Comparison of ENCODE assay signal across 7 mouse cellular contexts in genomic region chr8:47676224-47676623, GRCm38 (mm10). TPM values are rescaled to one million over a fixed set of nuclear protein-coding genes. Genes with fewer than 3 reads are reported as not detected.
DNase-seq lines count a peak whose midpoint lies in the region; ATAC-seq and TF ChIP-seq lines count a peak whose summit lies in the region.

No protein-coding gene starts in this region.

- no peak; the same call in 1 of the 2 replicates for TF ChIP-seq POLR2A in embryonic fibroblast, embryonic 13.5 days (IDR thresholded peaks at IDR 0.05; ENCODE audit: low read depth, low read length)

- H3K4me1 ChIP-seq in lung, embryonic 16.5 days (replicated peaks; ENCODE audit: control insufficient read depth, insufficient read depth, low read length), result peaks cover 6% of the 10 kb centered on the region; the same call in 1 of the 2 replicates
- no peaks in the 10 kb centered on the region for H3K4me1 ChIP-seq in embryonic fibroblast, embryonic 13.5 days (ENCODE audit: control insufficient read depth, insufficient read depth, low read length)
- H3K4me1 ChIP-seq in intestine, postnatal 0 days (replicated peaks; ENCODE audit: control insufficient read depth, insufficient read depth, low read length), result no peaks in the 10 kb centered on the region
- no peaks in the 10 kb centered on the region for H3K4me1 ChIP-seq in neural tube, embryonic 14.5 days (ENCODE audit: control insufficient read depth, insufficient read depth, low read length)

- WGBS in lung, embryonic 16.5 days, result 2% methylated on average over 15 of the region's 15 CpGs
- WGBS in intestine, postnatal 0 days, result 3% methylated on average over 15 of the region's 15 CpGs
- WGBS in neural tube, embryonic 14.5 days, result 2% methylated on average over 15 of the region's 15 CpGs

- 0 out of 2 replicates have a peak, but pooled peaks cover 2% of the 10 kb centered on the region for H3K36me3 ChIP-seq in lung, embryonic 16.5 days (ENCODE audit: control insufficient read depth, insufficient read depth, low read length)
- no peaks in the 10 kb centered on the region; the same call in 1 of the 2 replicates for H3K36me3 ChIP-seq in intestine, postnatal 0 days (ENCODE audit: control insufficient read depth, insufficient read depth)
- H3K36me3 ChIP-seq in neural tube, embryonic 14.5 days (ENCODE audit: control insufficient read depth, insufficient read depth, low read length), result no peaks in the 10 kb centered on the region

- peak overlapping the region; percentile 98 for H3K9ac ChIP-seq in lung, embryonic 16.5 days (ENCODE audit: low read length)
- peak overlapping the region; percentile 83 for H3K9ac ChIP-seq in intestine, postnatal 0 days (ENCODE audit: low read depth, low read length)
- H3K9ac ChIP-seq in neural tube, embryonic 14.5 days (replicated peaks; ENCODE audit: low read depth, low read length), result 0 out of 2 replicates have a peak overlapping the region, but pooled peaks have one; percentile 25

- H3K27me3 ChIP-seq in lung, embryonic 16.5 days (ENCODE audit: control insufficient read depth, insufficient read depth, low read depth, low read length), result no peaks in the 10 kb centered on the region
- no peaks in the 10 kb centered on the region for H3K27me3 ChIP-seq in intestine, postnatal 0 days (replicated peaks; ENCODE audit: control insufficient read depth, insufficient read depth, low read length)
- no peaks in the 10 kb centered on the region for H3K27me3 ChIP-seq in neural tube, embryonic 14.5 days (ENCODE audit: control insufficient read depth, insufficient read depth, low read length)

- peak overlapping the region; percentile 95 for H3K4me3 ChIP-seq in lung, embryonic 16.5 days (ENCODE audit: low read length)
- H3K4me3 ChIP-seq in embryonic fibroblast, embryonic 13.5 days (ENCODE audit: insufficient read depth, low read length), result peak overlapping the region; percentile 77
- peak overlapping the region; percentile 99 for H3K4me3 ChIP-seq in intestine, postnatal 0 days (ENCODE audit: low read depth, low read length)
- H3K4me3 ChIP-seq in neural tube, embryonic 14.5 days (ENCODE audit: low read depth, low read length), result peak overlapping the region; percentile 93

- no peak for DNase-seq in lung, postnatal 4 days
- no peak for DNase-seq in urinary bladder, postnatal 14 days (ENCODE audit: low spot score)

- H3K9me3 ChIP-seq in lung, embryonic 16.5 days (ENCODE audit: control insufficient read depth, low read length), result no peaks in the 10 kb centered on the region
- no peaks in the 10 kb centered on the region for H3K9me3 ChIP-seq in intestine, postnatal 0 days (ENCODE audit: control insufficient read depth)
- no peaks in the 10 kb centered on the region for H3K9me3 ChIP-seq in neural tube, embryonic 14.5 days (ENCODE audit: control insufficient read depth, low read length)

- TF ChIP-seq CTCF in embryonic fibroblast, embryonic 13.5 days (IDR thresholded peaks at IDR 0.05; ENCODE audit: borderline replicate concordance, insufficient read depth, low read length), result no peak
- no peak for TF ChIP-seq CTCF in intestine, postnatal 0 days (IDR thresholded peaks at IDR 0.05; ENCODE audit: low read depth)

- peak overlapping the region; percentile 32; the same call in 1 of the 2 replicates for H3K27ac ChIP-seq in lung, embryonic 16.5 days (ENCODE audit: low read length)
- H3K27ac ChIP-seq in embryonic fibroblast, embryonic 13.5 days (ENCODE audit: insufficient read depth, low read length), result peak overlapping the region; percentile 90; the same call in 1 of the 2 replicates
- H3K27ac ChIP-seq in intestine, postnatal 0 days (ENCODE audit: low read depth, low read length), result peak overlapping the region; percentile 95; the same call in 1 of the 2 replicates
- no peak overlapping the region for H3K27ac ChIP-seq in neural tube, embryonic 14.5 days (ENCODE audit: low read depth, low read length)

- H3K4me2 ChIP-seq in lung, embryonic 16.5 days (ENCODE audit: low read depth, low read length), result peak overlapping the region; percentile 66
- H3K4me2 ChIP-seq in intestine, postnatal 0 days (replicated peaks; ENCODE audit: low read depth), result peak overlapping the region; percentile 83
- H3K4me2 ChIP-seq in neural tube, embryonic 14.5 days (ENCODE audit: low read depth, low read length), result peak overlapping the region; percentile 75

- ATAC-seq in lung, embryonic 16.5 days (ENCODE audit: low read depth), result no peak
- no peak for ATAC-seq in intestine, postnatal 0 days
- ATAC-seq in neural tube, embryonic 14.5 days (ENCODE audit: low read depth), result no peak
- no peak for ATAC-seq in monocyte, adult 5-6 weeks (replicated peaks; ENCODE audit: insufficient number of reproducible peaks, low FRiP score, low TSS enrichment, poor library complexity, severe bottlenecking)

RNA-seq across cellular contexts. Expression of gene Ing2, which starts 0.9 kb away (rescaled TPM):
- 10.9 and 11.8 TPM in 2 replicates for polyA plus RNA-seq in lung, embryonic 16.5 days (2015; fragmentation: Nextera tagmentation; extraction: Ambion mirVana)
- 18.9 and 24.4 TPM in 2 replicates for polyA plus RNA-seq in embryonic fibroblast, embryonic 13.5 days (2011; ENCODE audit: insufficient read length, low read depth, missing spikeins)
- 12.6 and 13.4 TPM in 2 replicates for polyA plus RNA-seq in intestine, postnatal 0 days (2015; fragmentation: Nextera tagmentation; extraction: Ambion mirVana)
- polyA plus RNA-seq in neural tube, embryonic 14.5 days (2014; fragmentation: Nextera tagmentation; extraction: Ambion mirVana), result 7.3 and 10.3 TPM in 2 replicates
- 32.9 to 78.1 TPM (median 39.0 TPM) in 3 replicates for total RNA-seq in monocyte, adult 5-6 weeks (2017)

RNA-seq across cellular contexts. Expression of gene Cdkn2aip, which starts 37.5 kb away (rescaled TPM):
- polyA plus RNA-seq in lung, embryonic 16.5 days (2015; fragmentation: Nextera tagmentation; extraction: Ambion mirVana), result 23.4 and 26.1 TPM in 2 replicates
- 9.8 and 10.4 TPM in 2 replicates for polyA plus RNA-seq in embryonic fibroblast, embryonic 13.5 days (2011; ENCODE audit: insufficient read length, low read depth, missing spikeins)
- polyA plus RNA-seq in intestine, postnatal 0 days (2015; fragmentation: Nextera tagmentation; extraction: Ambion mirVana), result 15.3 and 15.4 TPM in 2 replicates
- 33.6 and 35.3 TPM in 2 replicates for polyA plus RNA-seq in neural tube, embryonic 14.5 days (2014; fragmentation: Nextera tagmentation; extraction: Ambion mirVana)
- total RNA-seq in monocyte, adult 5-6 weeks (2017), result 33.0 to 35.9 TPM (median 35.4 TPM) in 3 replicates

Comparison
In these comparisons a context has a peak if more than half of its experiments do, and no peak if none do; other contexts are left out.
1. H3K9ac ChIP-seq: peak in every context shown above with its lines; median percentile 98 in lung, embryonic 16.5 days; 83 in intestine, postnatal 0 days; 25 in neural tube, embryonic 14.5 days.